Mouse (Mus musculus) heart, postnatal 25 days (tissue): ENCODE data around the gene Ephb6. TPM values are rescaled to one million over a fixed set of nuclear protein-coding genes. Genes with fewer than 3 reads are reported as not detected.

Experiments
- total RNA-seq, 2 experiments: library from RNA; stranded (reverse); gene quantifications; 2 replicates each; pipeline ENCODE4 v1.2.3; 2021

The Ephb6 gene
- total RNA-seq, 2 experiments from 2014 or later, result 1.6 to 2.0 TPM

Other genes starting within 250 kb of the Ephb6 start
- gene Prss3, start 227.8 kb upstream of the Ephb6 start, total RNA-seq, result not detected
- gene Gm5771, start 213.1 kb upstream of the Ephb6 start, total RNA-seq, result not detected
- gene Gm10334, start 159.3 kb upstream of the Ephb6 start, total RNA-seq, result not detected
- not detected for gene Prss1, start 146.6 kb upstream of the Ephb6 start, total RNA-seq
- gene Prss2, start 83.7 kb upstream of the Ephb6 start, total RNA-seq, result not detected
- not detected for gene Trpv6, start 30.9 kb downstream of the Ephb6 start, total RNA-seq
- gene Trpv5, start 75.3 kb downstream of the Ephb6 start, total RNA-seq, result not detected
- gene Llcfc1, start 78.9 kb downstream of the Ephb6 start, total RNA-seq, result not detected
- under 1 TPM in 1 of 2 experiments, not detected in 1; 0.89 TPM for gene Kel, start 98.9 kb downstream of the Ephb6 start, total RNA-seq
- gene Olfr459, start 169.7 kb downstream of the Ephb6 start, total RNA-seq, result not detected
- not detected for gene Pip, start 242.1 kb downstream of the Ephb6 start, total RNA-seq
- not detected for gene Sval2, start 247.5 kb downstream of the Ephb6 start, total RNA-seq